Mouse (Mus musculus): ENCODE measurements around the gene 4933405L10Rik. TPM values are rescaled to one million over a fixed set of nuclear protein-coding genes. Genes with fewer than 3 reads are reported as not detected.

4933405L10Rik gene
- not detected for polyA plus RNA-seq (2015; fragmentation: Illumina TruSeq; extraction: RNeasy Lipid Tissue Mini Kit (QIAGEN cat#74804); ENCODE audit: insufficient read depth, low replicate concordance)

DNA sequence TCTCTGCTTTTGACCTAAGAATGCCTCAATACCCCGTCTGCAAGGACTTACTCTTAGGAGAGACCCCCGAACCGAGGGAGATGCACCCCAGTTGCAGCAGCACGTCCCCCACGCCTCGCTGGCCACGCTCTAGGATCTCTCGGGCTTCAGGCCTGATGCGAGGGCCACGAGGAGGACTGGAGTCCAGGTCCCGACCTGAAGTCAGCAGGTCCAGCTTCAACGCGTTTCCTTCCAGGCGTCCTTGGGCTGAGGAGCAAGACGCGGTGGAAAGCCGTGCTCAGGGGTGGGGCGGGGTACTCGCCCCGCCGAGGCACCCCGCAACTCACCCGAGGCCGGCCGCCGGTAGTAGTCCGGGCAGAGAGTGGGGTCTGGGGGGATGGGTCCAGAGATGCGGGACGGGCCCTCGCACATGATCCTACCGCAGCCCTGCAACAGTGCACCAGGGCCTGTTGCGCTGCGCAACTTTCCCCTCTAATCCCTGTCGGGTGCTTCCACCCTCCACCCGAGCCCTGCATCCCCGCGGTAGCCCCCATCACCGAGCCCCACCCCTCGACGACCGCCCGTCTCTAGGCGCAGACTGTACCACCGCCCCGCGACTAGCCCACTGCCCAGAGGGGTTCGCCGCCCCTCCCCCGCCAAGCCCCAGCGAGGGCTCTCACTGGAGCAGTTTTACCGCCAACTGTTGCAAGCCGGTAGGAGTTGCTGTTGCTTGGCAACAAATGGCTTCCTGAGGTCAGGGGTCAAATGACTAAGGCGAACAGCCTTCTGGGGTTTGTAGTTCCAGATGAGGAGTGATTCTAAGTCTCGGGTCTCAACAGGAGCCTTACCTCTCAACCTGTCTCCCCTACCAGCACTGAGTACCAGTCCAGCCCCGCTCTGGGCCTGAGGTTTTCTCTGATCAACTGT lies at the start of gene 4933405L10Rik, which contains the start of gene Enkd1:
4933405L10Rik (plus strand) TSS at position 158 of the 906 bp plus-strand sequence.
Enkd1 (minus strand) TSS at position 713 of the 906 bp plus-strand sequence.

GRCm38 (mm10) chr8:105685796-105686308 lies 21.6 kb upstream of the 4933405L10Rik start, which contains the start of gene Carmil2:
Gene Carmil2, plus strand, starts transcription at chr8:105686274.

DNA sequence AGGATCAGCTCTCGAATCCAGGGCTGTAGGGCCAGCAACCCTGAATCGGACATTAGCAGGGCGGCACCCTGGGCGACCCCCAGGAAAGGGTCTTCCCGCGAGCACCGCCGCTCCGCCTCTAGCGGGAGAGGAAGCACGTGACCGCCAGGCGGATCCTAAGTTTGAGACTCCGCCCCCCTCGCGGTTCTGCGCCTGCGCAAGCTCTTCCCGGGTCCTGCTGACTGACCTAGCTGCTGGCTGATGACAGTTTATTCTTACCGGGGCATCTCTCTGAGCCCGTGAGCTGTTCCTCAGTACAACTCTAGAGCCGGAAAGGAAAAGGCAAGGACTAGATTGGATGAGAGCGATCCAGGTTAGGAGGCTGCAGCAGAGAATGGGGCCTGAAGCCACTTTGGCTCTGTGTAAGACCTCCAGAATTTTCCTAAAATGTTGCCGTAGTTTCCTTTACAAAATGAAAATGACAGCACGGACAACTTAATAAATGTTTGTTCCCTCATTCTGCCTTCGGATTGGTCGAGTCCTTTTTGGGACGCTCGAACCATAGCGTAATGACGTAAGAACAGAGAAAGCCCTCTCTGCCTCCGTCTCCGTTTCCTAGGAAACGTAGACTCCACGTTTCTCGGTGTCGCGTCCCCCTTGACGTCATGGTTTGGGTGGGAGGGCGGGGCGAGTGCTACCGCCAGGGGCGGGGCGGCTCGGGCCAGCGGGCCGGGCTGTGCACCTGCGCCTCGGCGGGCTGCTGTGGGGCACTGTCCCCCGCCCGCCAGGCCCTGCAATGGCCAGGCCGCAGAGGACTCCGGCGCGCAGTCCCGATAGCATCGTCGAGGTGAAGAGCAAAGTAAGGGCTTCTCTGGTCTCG lies 6.3 kb upstream of the 4933405L10Rik start, which contains the start of the genes Acd and Pard6a:
Acd (minus strand) TSS at position 137 of the 859 bp plus-strand sequence.
Pard6a (plus strand) TSS at position 183 of the 859 bp plus-strand sequence.

GRCm38 (mm10) chr8:105758277-105759108 lies 51.0 kb downstream of the 4933405L10Rik start, which contains the start of gene Gfod2:
Gene Gfod2, minus strand, starts transcription at chr8:105758664.

Other genes with a start within 250 kb of the 4933405L10Rik start
- gene Tppp3, start 236.1 kb upstream of the 4933405L10Rik start, polyA plus RNA-seq (2015; fragmentation: Illumina TruSeq; extraction: RNeasy Lipid Tissue Mini Kit (QIAGEN cat#74804); ENCODE audit: insufficient read depth, low replicate concordance): 1.5 TPM
- gene Zdhhc1, start 210.8 kb upstream of the 4933405L10Rik start, polyA plus RNA-seq (2015; fragmentation: Illumina TruSeq; extraction: RNeasy Lipid Tissue Mini Kit (QIAGEN cat#74804); ENCODE audit: insufficient read depth, low replicate concordance): 5.3 TPM
- not detected for gene Hsd11b2, start 188.9 kb upstream of the 4933405L10Rik start, polyA plus RNA-seq (2015; fragmentation: Illumina TruSeq; extraction: RNeasy Lipid Tissue Mini Kit (QIAGEN cat#74804); ENCODE audit: insufficient read depth, low replicate concordance)
- gene Atp6v0d1, start 141.6 kb upstream of the 4933405L10Rik start, polyA plus RNA-seq (2015; fragmentation: Illumina TruSeq; extraction: RNeasy Lipid Tissue Mini Kit (QIAGEN cat#74804); ENCODE audit: insufficient read depth, low replicate concordance): 76.0 TPM
- 11.9 TPM for gene Ripor1, start 102.4 kb upstream of the 4933405L10Rik start, polyA plus RNA-seq (2015; fragmentation: Illumina TruSeq; extraction: RNeasy Lipid Tissue Mini Kit (QIAGEN cat#74804); ENCODE audit: insufficient read depth, low replicate concordance)
- 156 TPM for gene Ctcf, start 71.1 kb upstream of the 4933405L10Rik start, polyA plus RNA-seq (2015; fragmentation: Illumina TruSeq; extraction: RNeasy Lipid Tissue Mini Kit (QIAGEN cat#74804); ENCODE audit: insufficient read depth, low replicate concordance)
- not detected for gene Agrp, start 70.3 kb upstream of the 4933405L10Rik start, polyA plus RNA-seq (2015; fragmentation: Illumina TruSeq; extraction: RNeasy Lipid Tissue Mini Kit (QIAGEN cat#74804); ENCODE audit: insufficient read depth, low replicate concordance)
- 27.3 TPM for gene Carmil2, start 21.4 kb upstream of the 4933405L10Rik start, polyA plus RNA-seq (2015; fragmentation: Illumina TruSeq; extraction: RNeasy Lipid Tissue Mini Kit (QIAGEN cat#74804); ENCODE audit: insufficient read depth, low replicate concordance)
- 26.9 TPM for gene Acd, start 6.6 kb upstream of the 4933405L10Rik start, polyA plus RNA-seq (2015; fragmentation: Illumina TruSeq; extraction: RNeasy Lipid Tissue Mini Kit (QIAGEN cat#74804); ENCODE audit: insufficient read depth, low replicate concordance)
- gene Pard6a, start 6.5 kb upstream of the 4933405L10Rik start, polyA plus RNA-seq (2015; fragmentation: Illumina TruSeq; extraction: RNeasy Lipid Tissue Mini Kit (QIAGEN cat#74804); ENCODE audit: insufficient read depth, low replicate concordance): 2.4 TPM
- 1.4 TPM for gene Enkd1, start 555 bp downstream of the 4933405L10Rik start, polyA plus RNA-seq (2015; fragmentation: Illumina TruSeq; extraction: RNeasy Lipid Tissue Mini Kit (QIAGEN cat#74804); ENCODE audit: insufficient read depth, low replicate concordance)
- gene Gfod2, start 51.0 kb downstream of the 4933405L10Rik start, polyA plus RNA-seq (2015; fragmentation: Illumina TruSeq; extraction: RNeasy Lipid Tissue Mini Kit (QIAGEN cat#74804); ENCODE audit: insufficient read depth, low replicate concordance): 0.99 TPM
- gene Ranbp10, start 119.7 kb downstream of the 4933405L10Rik start, polyA plus RNA-seq (2015; fragmentation: Illumina TruSeq; extraction: RNeasy Lipid Tissue Mini Kit (QIAGEN cat#74804); ENCODE audit: insufficient read depth, low replicate concordance): 33.1 TPM
- gene Tsnaxip1, start 120.1 kb downstream of the 4933405L10Rik start, polyA plus RNA-seq (2015; fragmentation: Illumina TruSeq; extraction: RNeasy Lipid Tissue Mini Kit (QIAGEN cat#74804); ENCODE audit: insufficient read depth, low replicate concordance): 0.18 TPM
- gene Cenpt, start 145.6 kb downstream of the 4933405L10Rik start, polyA plus RNA-seq (2015; fragmentation: Illumina TruSeq; extraction: RNeasy Lipid Tissue Mini Kit (QIAGEN cat#74804); ENCODE audit: insufficient read depth, low replicate concordance): 12.7 TPM
- gene Thap11, start 147.5 kb downstream of the 4933405L10Rik start, polyA plus RNA-seq (2015; fragmentation: Illumina TruSeq; extraction: RNeasy Lipid Tissue Mini Kit (QIAGEN cat#74804); ENCODE audit: insufficient read depth, low replicate concordance): 21.7 TPM
- 79.0 TPM for gene Nutf2, start 152.9 kb downstream of the 4933405L10Rik start, polyA plus RNA-seq (2015; fragmentation: Illumina TruSeq; extraction: RNeasy Lipid Tissue Mini Kit (QIAGEN cat#74804); ENCODE audit: insufficient read depth, low replicate concordance)
- gene Edc4, start 173.2 kb downstream of the 4933405L10Rik start, polyA plus RNA-seq (2015; fragmentation: Illumina TruSeq; extraction: RNeasy Lipid Tissue Mini Kit (QIAGEN cat#74804); ENCODE audit: insufficient read depth, low replicate concordance): 23.4 TPM
- gene Nrn1l, start 185.9 kb downstream of the 4933405L10Rik start, polyA plus RNA-seq (2015; fragmentation: Illumina TruSeq; extraction: RNeasy Lipid Tissue Mini Kit (QIAGEN cat#74804); ENCODE audit: insufficient read depth, low replicate concordance): not detected
- 11.7 TPM for gene Pskh1, start 192.8 kb downstream of the 4933405L10Rik start, polyA plus RNA-seq (2015; fragmentation: Illumina TruSeq; extraction: RNeasy Lipid Tissue Mini Kit (QIAGEN cat#74804); ENCODE audit: insufficient read depth, low replicate concordance)
- 3.9 TPM for gene Ctrl, start 226.2 kb downstream of the 4933405L10Rik start, polyA plus RNA-seq (2015; fragmentation: Illumina TruSeq; extraction: RNeasy Lipid Tissue Mini Kit (QIAGEN cat#74804); ENCODE audit: insufficient read depth, low replicate concordance)
- gene Psmb10, start 230.8 kb downstream of the 4933405L10Rik start, polyA plus RNA-seq (2015; fragmentation: Illumina TruSeq; extraction: RNeasy Lipid Tissue Mini Kit (QIAGEN cat#74804); ENCODE audit: insufficient read depth, low replicate concordance): 35.5 TPM
- gene Lcat, start 235.7 kb downstream of the 4933405L10Rik start, polyA plus RNA-seq (2015; fragmentation: Illumina TruSeq; extraction: RNeasy Lipid Tissue Mini Kit (QIAGEN cat#74804); ENCODE audit: insufficient read depth, low replicate concordance): 1.4 TPM